ENCODE assay signal across 10 mouse cellular contexts in the genomic region with DNA sequence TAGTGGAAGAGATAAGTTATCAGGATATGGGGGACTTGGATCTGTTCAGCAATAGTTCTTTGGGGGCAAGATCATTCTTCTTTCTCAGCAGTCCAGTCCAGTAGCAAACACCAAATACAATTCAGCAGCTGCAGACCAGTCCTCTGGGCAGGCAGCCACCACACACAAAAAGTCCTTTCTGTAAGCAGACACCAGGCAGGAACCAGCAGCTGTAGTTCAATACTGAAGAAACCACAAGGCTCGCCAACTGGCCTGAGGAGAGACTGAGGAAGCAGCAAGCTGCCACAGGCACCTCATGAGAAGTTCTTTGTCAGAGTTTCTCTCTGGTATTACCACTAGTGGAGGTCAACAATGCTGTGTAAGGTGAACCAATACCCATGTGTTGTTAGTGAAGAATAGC.
"Had no signal": no experiment of that assay in that cellular context is flagged by ENCODE, and none has a peak within 500 bp of the region (broad histone marks: within the 10 kb centered on the region; RNA-seq: fewer than 3 reads in every experiment).

No protein-coding gene starts in this region.

- H3K4me2 ChIP-seq: limb, embryonic 15.5 days; liver, embryonic 12.5 days; lung, embryonic 15.5 days; midbrain, embryonic 12.5 days; neural tube, embryonic 12.5 days; stomach, embryonic 15.5 days had no signal

- H3K36me3 ChIP-seq: limb, embryonic 15.5 days; liver, embryonic 12.5 days; lung, embryonic 15.5 days; midbrain, embryonic 12.5 days; neural tube, embryonic 12.5 days; stomach, embryonic 15.5 days had no signal

- H3K9me3 ChIP-seq: limb, embryonic 15.5 days; liver, embryonic 12.5 days; lung, embryonic 15.5 days; midbrain, embryonic 12.5 days; neural tube, embryonic 12.5 days; stomach, embryonic 15.5 days had no signal

- H3K27ac ChIP-seq: limb, embryonic 15.5 days; liver, embryonic 12.5 days; lung, embryonic 15.5 days; midbrain, embryonic 12.5 days; neural tube, embryonic 12.5 days; stomach, embryonic 15.5 days had no signal

- H3K27me3 ChIP-seq: limb, embryonic 15.5 days; liver, embryonic 12.5 days; lung, embryonic 15.5 days; midbrain, embryonic 12.5 days; neural tube, embryonic 12.5 days; stomach, embryonic 15.5 days had no signal

- DNase-seq: kidney, adult 8-10 months; kidney, postnatal 36 days; thymus, postnatal 36 days had no signal

- H3K4me3 ChIP-seq: limb, embryonic 15.5 days; liver, embryonic 12.5 days; lung, embryonic 15.5 days; midbrain, embryonic 12.5 days; neural tube, embryonic 12.5 days; stomach, embryonic 15.5 days had no signal

- H3K4me1 ChIP-seq: lung, embryonic 15.5 days had no signal

- H3K9ac ChIP-seq: limb, embryonic 15.5 days; liver, embryonic 12.5 days; lung, embryonic 15.5 days; midbrain, embryonic 12.5 days; neural tube, embryonic 12.5 days; stomach, embryonic 15.5 days had no signal

- ATAC-seq: intestine, embryonic 16.5 days; liver, embryonic 12.5 days had no signal
